Mouse (Mus musculus): ENCODE results near the gene Lrrc74a. TPM values are rescaled to one million over a fixed set of nuclear protein-coding genes. Genes with fewer than 3 reads are reported as not detected.

Gene Lrrc74a
- polyA plus RNA-seq, 1 experiment from 2014 or later = not detected

DNA sequence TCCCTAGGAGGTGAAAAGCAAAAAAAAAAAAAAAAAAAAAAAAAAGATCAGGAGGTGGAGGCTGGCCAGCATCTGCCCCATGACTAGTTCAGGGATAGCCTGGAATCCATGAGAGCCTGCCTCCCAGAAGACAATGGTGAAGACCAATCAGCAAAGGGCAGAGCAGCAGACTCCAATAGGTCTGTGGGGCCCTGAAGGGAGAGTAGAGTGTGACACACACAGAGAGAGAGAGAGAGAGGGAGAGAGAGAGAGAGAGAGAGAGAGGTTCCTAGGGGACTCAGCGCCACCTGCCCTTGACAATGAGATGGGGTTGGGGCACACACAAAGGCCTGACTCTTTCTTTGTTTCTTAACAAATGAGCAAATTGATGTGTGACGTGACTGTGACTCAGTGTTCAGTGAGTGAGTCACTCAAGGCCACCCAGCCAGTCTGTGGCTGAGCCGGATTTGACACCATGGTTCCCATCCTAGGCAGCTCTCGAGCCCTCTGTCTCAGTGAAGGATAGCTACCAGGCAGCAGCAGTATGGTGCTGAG lies 52.9 kb downstream of the Lrrc74a start:
- H3K9ac ChIP-seq (ENCODE audit: low read length) = no peak overlapping the region
- 28% methylated on average over 4 of the region's 4 CpGs for WGBS
- no peaks in the 10 kb centered on the region for H3K36me3 ChIP-seq (ENCODE audit: control insufficient read depth, insufficient read depth, low read length)
- H3K4me2 ChIP-seq (ENCODE audit: low read depth) = no peak overlapping the region
- no peak overlapping the region for H3K27ac ChIP-seq (ENCODE audit: low read depth, low read length)
- DNase-seq (ENCODE audit: low spot score) = peak; percentile 61
- H3K9me3 ChIP-seq (ENCODE audit: control insufficient read depth, low read length) = no peaks in the 10 kb centered on the region
- H3K4me3 ChIP-seq (ENCODE audit: low read depth, low read length) = no peak overlapping the region
- ATAC-seq (ENCODE audit: insufficient read depth, low FRiP score, low TSS enrichment) = peak; percentile 79
- H3K4me1 ChIP-seq (ENCODE audit: control insufficient read depth, insufficient read depth, low read length) = peaks cover 8% of the 10 kb centered on the region
- no peaks in the 10 kb centered on the region for H3K27me3 ChIP-seq (ENCODE audit: control insufficient read depth, insufficient read depth, low read length)

DNA sequence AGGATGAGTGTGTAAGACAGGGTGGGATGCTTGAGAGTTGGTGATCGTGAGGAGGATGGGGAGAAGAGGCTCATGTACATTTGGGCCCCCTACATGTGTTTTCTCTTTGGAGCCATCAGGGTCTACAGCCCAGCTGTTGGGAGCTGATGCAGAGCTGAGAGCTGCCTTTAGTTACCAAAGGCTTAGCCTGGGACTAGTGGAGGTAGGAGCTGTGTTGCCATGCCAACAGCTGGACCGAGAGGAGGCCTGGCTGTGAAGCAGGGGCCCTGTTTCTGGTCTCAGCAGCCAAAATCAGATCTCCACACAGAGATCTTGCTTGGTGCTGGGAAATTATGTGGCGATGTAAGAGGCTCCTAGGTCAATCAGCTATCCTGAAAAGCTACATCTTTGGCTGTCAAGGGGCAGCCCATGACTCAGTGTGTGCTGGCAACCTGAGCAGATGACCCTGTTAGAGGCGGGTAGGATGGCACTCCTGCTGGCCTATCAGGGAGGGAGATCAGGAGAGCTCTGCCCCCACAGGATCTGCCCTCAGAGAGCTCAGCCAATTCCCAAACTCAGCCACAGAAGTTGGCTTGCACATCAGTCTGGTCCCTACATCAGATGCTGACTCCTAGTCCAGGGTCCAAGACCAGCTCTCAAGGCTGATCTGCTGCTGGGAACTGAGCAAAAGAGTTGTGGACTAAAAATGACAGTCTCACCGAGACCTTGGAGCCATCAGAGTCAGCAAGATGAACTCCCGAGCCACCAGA lies 56.1 kb downstream of the Lrrc74a start:
- no peaks in the 10 kb centered on the region for H3K36me3 ChIP-seq (ENCODE audit: control insufficient read depth, insufficient read depth, low read length)
- peaks cover 8% of the 10 kb centered on the region for H3K4me1 ChIP-seq (ENCODE audit: control insufficient read depth, insufficient read depth, low read length)
- H3K4me3 ChIP-seq (ENCODE audit: low read depth, low read length) = no peak overlapping the region
- DNase-seq (ENCODE audit: low spot score) (no peak), ATAC-seq (ENCODE audit: insufficient read depth, low FRiP score, low TSS enrichment) (no peak)
- H3K9me3 ChIP-seq (ENCODE audit: control insufficient read depth, low read length) = no peaks in the 10 kb centered on the region
- no peak overlapping the region for H3K27ac ChIP-seq (ENCODE audit: low read depth, low read length)
- WGBS = 57% methylated on average over 6 of the region's 6 CpGs
- no peak overlapping the region for H3K4me2 ChIP-seq (ENCODE audit: low read depth)
- H3K27me3 ChIP-seq (ENCODE audit: control insufficient read depth, insufficient read depth, low read length) = no peaks in the 10 kb centered on the region
- H3K9ac ChIP-seq (ENCODE audit: low read length) = no peak overlapping the region

DNA sequence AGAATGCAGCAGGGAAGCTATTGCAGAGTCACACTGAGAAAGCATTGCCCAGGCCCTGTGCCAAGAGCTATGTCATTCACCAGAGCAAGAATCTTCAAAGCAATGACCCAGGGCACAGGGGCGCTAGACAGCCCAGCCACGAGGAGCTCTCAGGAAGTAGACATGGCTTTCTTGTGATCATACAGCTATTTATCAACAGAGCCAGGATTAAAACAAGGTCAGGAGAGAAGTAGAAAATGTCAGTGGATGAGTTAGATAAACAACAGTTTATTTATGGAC lies 56.6 kb downstream of the Lrrc74a start:
- peaks cover 8% of the 10 kb centered on the region for H3K4me1 ChIP-seq (ENCODE audit: control insufficient read depth, insufficient read depth, low read length)
- 47% methylated on average over 2 of the region's 2 CpGs for WGBS
- no peak for DNase-seq (ENCODE audit: low spot score)
- no peaks in the 10 kb centered on the region for H3K27me3 ChIP-seq (ENCODE audit: control insufficient read depth, insufficient read depth, low read length)
- H3K36me3 ChIP-seq (ENCODE audit: control insufficient read depth, insufficient read depth, low read length) = no peaks in the 10 kb centered on the region
- H3K9me3 ChIP-seq (ENCODE audit: control insufficient read depth, low read length) = no peaks in the 10 kb centered on the region
- no peak overlapping the region for H3K4me3 ChIP-seq (ENCODE audit: low read depth, low read length)
- ATAC-seq (ENCODE audit: insufficient read depth, low FRiP score, low TSS enrichment) = no peak
- H3K4me2 ChIP-seq (ENCODE audit: low read depth) = no peak overlapping the region
- H3K27ac ChIP-seq (ENCODE audit: low read depth, low read length) = no peak overlapping the region
- H3K9ac ChIP-seq (ENCODE audit: low read length) = no peak overlapping the region

DNA sequence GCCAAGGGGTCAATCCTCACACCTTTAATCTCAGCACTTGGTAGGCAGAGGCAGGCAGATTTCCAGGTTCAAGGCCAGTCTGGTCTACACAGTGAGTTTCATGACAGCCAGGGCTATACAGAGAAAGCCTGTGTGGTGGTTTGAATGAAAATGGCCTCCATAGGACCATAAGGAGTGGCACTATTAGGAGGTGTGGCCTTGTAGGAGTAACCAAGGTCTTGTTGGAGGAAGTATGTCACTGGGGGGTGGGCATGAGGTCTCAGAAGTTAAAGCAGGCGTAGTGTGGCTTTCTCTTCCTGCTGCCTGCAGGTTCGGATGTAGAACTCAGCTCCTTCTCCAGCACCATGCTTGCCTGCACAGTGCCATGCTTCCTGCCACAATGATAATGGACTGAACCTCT lies 57.8 kb downstream of the Lrrc74a start:
- H3K4me3 ChIP-seq (ENCODE audit: low read depth, low read length) = no peak overlapping the region
- no peaks in the 10 kb centered on the region for H3K27me3 ChIP-seq (ENCODE audit: control insufficient read depth, insufficient read depth, low read length)
- no peak for DNase-seq (ENCODE audit: low spot score)
- H3K9me3 ChIP-seq (ENCODE audit: control insufficient read depth, low read length) = no peaks in the 10 kb centered on the region
- H3K36me3 ChIP-seq (ENCODE audit: control insufficient read depth, insufficient read depth, low read length) = no peaks in the 10 kb centered on the region
- no peak for ATAC-seq (ENCODE audit: insufficient read depth, low FRiP score, low TSS enrichment)
- H3K4me2 ChIP-seq (ENCODE audit: low read depth) = no peak overlapping the region
- WGBS = 78% methylated on average over 2 of the region's 2 CpGs
- no peak overlapping the region for H3K27ac ChIP-seq (ENCODE audit: low read depth, low read length)
- H3K9ac ChIP-seq (ENCODE audit: low read length) = no peak overlapping the region
- H3K4me1 ChIP-seq (ENCODE audit: control insufficient read depth, insufficient read depth, low read length) = peaks cover 3% of the 10 kb centered on the region; the same call in 1 of the 2 replicates

DNA sequence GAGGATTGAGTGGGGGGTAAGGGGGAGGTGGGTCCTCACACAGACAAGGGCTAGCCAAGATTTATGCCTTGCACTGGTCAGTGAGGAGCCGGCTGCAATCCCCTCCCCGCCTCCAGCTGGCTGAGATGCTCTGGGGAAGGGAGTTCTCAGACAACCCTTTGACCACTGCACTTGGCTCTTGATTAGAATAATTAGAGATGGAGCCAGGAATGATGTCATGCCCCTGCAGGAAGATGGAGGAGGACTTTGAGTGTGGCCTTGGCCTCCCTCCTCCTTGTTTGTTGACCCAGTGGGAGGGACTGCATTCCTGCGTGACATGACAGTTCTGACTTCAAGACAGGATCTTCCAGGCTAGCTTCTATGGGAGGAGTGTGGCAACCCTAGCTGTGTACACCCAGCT lies 59.7 kb downstream of the Lrrc74a start:
- Histone ChIP-seq H3K4me3 (ENCODE audit: low read depth, low read length) (no peak overlapping the region), H3K9ac (ENCODE audit: low read length) (no peak overlapping the region), H3K27ac (ENCODE audit: low read depth, low read length) (no peak overlapping the region), H3K9me3 (ENCODE audit: control insufficient read depth, low read length) (no peaks in the 10 kb centered on the region), H3K27me3 (ENCODE audit: control insufficient read depth, insufficient read depth, low read length) (no peaks in the 10 kb centered on the region), H3K36me3 (ENCODE audit: control insufficient read depth, insufficient read depth, low read length) (no peaks in the 10 kb centered on the region), H3K4me1 (ENCODE audit: control insufficient read depth, insufficient read depth, low read length) (peaks cover 3% of the 10 kb centered on the region; the same call in 1 of the 2 replicates), H3K4me2 (ENCODE audit: low read depth) (no peak overlapping the region)
- ATAC-seq (ENCODE audit: insufficient read depth, low FRiP score, low TSS enrichment) = no peak
- 37% methylated on average over 3 of the region's 3 CpGs for WGBS
- no peak for DNase-seq (ENCODE audit: low spot score)

DNA sequence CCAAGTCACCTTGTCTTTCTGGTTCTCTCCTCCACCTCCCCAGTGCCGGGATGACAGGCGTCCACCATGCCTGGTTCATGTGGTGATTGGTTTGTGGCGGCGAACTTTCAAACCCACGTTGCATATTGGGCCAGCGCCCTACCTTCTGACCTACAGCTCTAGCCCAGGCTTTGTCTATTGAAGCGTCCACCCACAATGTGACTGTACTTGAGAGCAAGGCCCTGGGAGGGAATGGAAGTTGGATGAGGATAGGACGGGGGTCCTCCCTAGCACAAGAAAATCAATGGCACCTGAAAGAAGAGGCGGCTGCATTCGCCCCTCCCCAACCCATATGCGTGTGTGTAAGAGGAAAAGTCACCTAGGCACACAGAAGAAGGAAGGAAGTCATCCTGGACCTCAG lies 60.2 kb downstream of the Lrrc74a start:
- no peak for ATAC-seq (ENCODE audit: insufficient read depth, low FRiP score, low TSS enrichment)
- DNase-seq (ENCODE audit: low spot score) = no peak
- WGBS = 89% methylated on average over 11 of the region's 11 CpGs
- H3K9me3 ChIP-seq (ENCODE audit: control insufficient read depth, low read length) = no peaks in the 10 kb centered on the region
- H3K4me3 ChIP-seq (ENCODE audit: low read depth, low read length) = no peak overlapping the region
- no peaks in the 10 kb centered on the region for H3K36me3 ChIP-seq (ENCODE audit: control insufficient read depth, insufficient read depth, low read length)
- peaks cover 3% of the 10 kb centered on the region; the same call in 1 of the 2 replicates for H3K4me1 ChIP-seq (ENCODE audit: control insufficient read depth, insufficient read depth, low read length)
- H3K27me3 ChIP-seq (ENCODE audit: control insufficient read depth, insufficient read depth, low read length) = no peaks in the 10 kb centered on the region
- H3K9ac ChIP-seq (ENCODE audit: low read length) = no peak overlapping the region
- no peak overlapping the region for H3K27ac ChIP-seq (ENCODE audit: low read depth, low read length)
- no peak overlapping the region for H3K4me2 ChIP-seq (ENCODE audit: low read depth)

DNA sequence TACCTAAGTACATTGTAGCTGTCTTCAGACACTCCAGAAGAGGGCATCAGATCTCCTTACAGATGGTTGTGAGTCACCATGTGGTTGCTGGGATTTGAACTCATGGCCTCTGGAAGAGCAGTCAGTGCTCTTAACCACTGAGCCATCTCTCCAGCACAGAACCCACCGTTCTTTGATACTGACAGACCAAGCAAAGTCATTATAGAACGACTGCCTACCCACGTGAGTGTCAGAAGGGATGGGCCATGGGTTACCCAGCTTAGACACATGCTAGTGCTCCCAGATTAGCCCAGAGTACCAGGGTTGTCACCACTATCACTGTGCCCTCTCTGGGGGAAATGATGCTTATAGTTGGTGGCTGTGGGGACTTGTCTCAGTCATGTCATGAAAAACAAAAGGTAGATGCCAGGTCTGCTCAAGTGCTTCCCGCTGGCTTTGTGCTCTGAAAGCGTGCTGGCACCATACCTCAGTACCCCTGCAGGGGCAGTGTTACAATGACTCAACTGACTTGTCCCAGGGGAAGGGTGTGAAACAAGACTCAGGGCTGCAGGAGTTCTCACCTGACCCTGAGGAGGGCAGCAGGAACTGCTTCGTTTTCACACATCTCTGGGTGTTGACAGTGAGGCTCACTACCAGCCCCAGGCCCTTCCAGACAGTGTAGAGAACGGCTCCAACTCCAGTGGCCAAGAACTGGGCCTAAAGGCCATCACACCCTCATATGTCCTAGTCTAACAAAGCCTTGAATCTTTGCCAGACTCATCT lies 61.1 kb downstream of the Lrrc74a start:
- H3K4me2 ChIP-seq (ENCODE audit: low read depth) = no peak overlapping the region
- no peaks in the 10 kb centered on the region for H3K9me3 ChIP-seq (ENCODE audit: control insufficient read depth, low read length)
- H3K36me3 ChIP-seq (ENCODE audit: control insufficient read depth, insufficient read depth, low read length) = no peaks in the 10 kb centered on the region
- no peak overlapping the region for H3K4me3 ChIP-seq (ENCODE audit: low read depth, low read length)
- no peak overlapping the region for H3K27ac ChIP-seq (ENCODE audit: low read depth, low read length)
- peaks cover 2% of the 10 kb centered on the region for H3K4me1 ChIP-seq (ENCODE audit: control insufficient read depth, insufficient read depth, low read length)
- DNase-seq (ENCODE audit: low spot score) = no peak
- 56% methylated on average over 7 of the region's 7 CpGs for WGBS
- ATAC-seq (ENCODE audit: insufficient read depth, low FRiP score, low TSS enrichment) = peak; percentile 43; the same call in 1 of the 2 replicates
- no peak overlapping the region for H3K9ac ChIP-seq (ENCODE audit: low read length)
- no peaks in the 10 kb centered on the region for H3K27me3 ChIP-seq (ENCODE audit: control insufficient read depth, insufficient read depth, low read length)

DNA sequence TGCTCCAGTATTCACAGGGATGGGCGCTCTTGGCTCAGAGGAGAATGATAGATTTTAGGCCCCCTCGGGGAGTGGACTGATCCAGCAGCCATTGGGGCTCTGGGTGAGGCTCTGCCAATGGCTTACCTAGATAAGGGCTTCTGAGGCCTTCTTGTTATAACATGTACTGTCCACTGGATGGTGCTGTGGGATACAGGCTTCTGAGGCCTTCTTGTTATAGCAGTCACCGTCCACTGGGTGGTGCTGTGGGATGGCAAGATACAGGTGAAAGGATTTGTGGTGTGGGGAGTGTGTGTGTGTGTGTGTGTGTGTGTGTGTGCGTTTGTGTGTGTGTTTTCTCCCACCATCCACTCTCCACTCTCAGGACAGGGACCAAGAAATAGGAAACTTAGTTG lies 61.7 kb downstream of the Lrrc74a start:
- Histone ChIP-seq H3K9ac (ENCODE audit: low read length) (no peak overlapping the region), H3K4me2 (ENCODE audit: low read depth) (no peak overlapping the region), H3K36me3 (ENCODE audit: control insufficient read depth, insufficient read depth, low read length) (no peaks in the 10 kb centered on the region), H3K4me3 (ENCODE audit: low read depth, low read length) (no peak overlapping the region), H3K9me3 (ENCODE audit: control insufficient read depth, low read length) (no peaks in the 10 kb centered on the region), H3K27ac (ENCODE audit: low read depth, low read length) (no peak overlapping the region), H3K27me3 (ENCODE audit: control insufficient read depth, insufficient read depth, low read length) (no peaks in the 10 kb centered on the region), H3K4me1 (ENCODE audit: control insufficient read depth, insufficient read depth, low read length) (peaks cover 6% of the 10 kb centered on the region)
- ATAC-seq (ENCODE audit: insufficient read depth, low FRiP score, low TSS enrichment) (peak; percentile 38; the same call in 1 of the 2 replicates), DNase-seq (ENCODE audit: low spot score) (peak; percentile 86)
- 3% methylated on average over 4 of the region's 4 CpGs for WGBS

DNA sequence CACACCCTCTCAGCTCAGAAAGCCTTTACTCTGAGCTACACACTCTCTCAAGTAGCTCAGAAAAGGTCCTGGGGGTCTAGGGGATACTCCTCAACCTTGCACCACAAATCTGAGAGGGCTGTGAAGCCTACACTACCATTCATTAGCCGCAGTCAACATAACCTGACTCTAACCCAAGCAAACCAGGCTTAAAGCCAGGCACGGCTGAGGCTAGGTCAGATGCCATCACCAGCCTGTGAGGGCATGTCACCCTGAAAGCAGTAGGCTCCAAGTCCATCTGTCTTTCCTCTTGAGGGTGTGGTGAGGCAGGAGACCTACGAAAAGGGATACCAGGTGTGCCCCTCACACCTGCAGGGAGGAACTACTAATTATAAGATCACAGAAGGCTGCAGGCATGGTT lies 62.2 kb downstream of the Lrrc74a start:
- Histone ChIP-seq H3K4me1 (ENCODE audit: control insufficient read depth, insufficient read depth, low read length) (peaks cover 12% of the 10 kb centered on the region), H3K9me3 (ENCODE audit: control insufficient read depth, low read length) (no peaks in the 10 kb centered on the region), H3K9ac (ENCODE audit: low read length) (no peak overlapping the region), H3K36me3 (ENCODE audit: control insufficient read depth, insufficient read depth, low read length) (no peaks in the 10 kb centered on the region), H3K27me3 (ENCODE audit: control insufficient read depth, insufficient read depth, low read length) (no peaks in the 10 kb centered on the region), H3K4me3 (ENCODE audit: low read depth, low read length) (no peak overlapping the region), H3K4me2 (ENCODE audit: low read depth) (no peak overlapping the region), H3K27ac (ENCODE audit: low read depth, low read length) (no peak overlapping the region)
- DNase-seq (ENCODE audit: low spot score) (no peak), ATAC-seq (ENCODE audit: insufficient read depth, low FRiP score, low TSS enrichment) (no peak)
- 80% methylated on average over 3 of the region's 3 CpGs for WGBS
